Mouse (Mus musculus) stomach, embryonic 14.5 days (tissue): ENCODE data around the gene Usp8. TPM values are rescaled to one million over a fixed set of nuclear protein-coding genes. Genes with fewer than 3 reads are reported as not detected.
A peak's percentile ranks its signal among the peaks of the same experiment; 100 is the strongest.

ENCODE experiments used
- ATAC-seq: fragments of 200-750 bp; cut with Nextera tagmentation; 2 replicates; pipeline ENCODE4 v1.8.0; 2017; ENCODE audit warnings: low read depth, moderate TSS enrichment; ENCODE audit not compliant: insufficient number of reproducible peaks, insufficient read depth, low FRiP score
- H3K27ac ChIP-seq: fragments of 300-500 bp; sonication (generic); 2 replicates; pipeline ENCODE4 v1.5.1; 2014; ENCODE audit warnings: mild to moderate bottlenecking, low read length, moderate library complexity, mixed read lengths
- H3K27me3 ChIP-seq: fragments of 300-500 bp; sonication (generic); 2 replicates; pipeline ENCODE4 v1.6.1; 2014; ENCODE audit warnings: low read length, control low read depth, mixed read lengths; ENCODE audit not compliant: control insufficient read depth, insufficient read depth
- H3K36me3 ChIP-seq: fragments of 300-500 bp; sonication (generic); 2 replicates; pipeline ENCODE4 v1.6.1; 2014; ENCODE audit warnings: mild to moderate bottlenecking, control low read depth, low read length, moderate library complexity, mixed read lengths; ENCODE audit not compliant: control insufficient read depth, insufficient read depth
- H3K4me1 ChIP-seq: fragments of 300-500 bp; sonication (generic); 2 replicates; pipeline ENCODE4 v1.6.1; 2014; ENCODE audit warnings: low read length, control low read depth, mixed read lengths; ENCODE audit not compliant: control insufficient read depth, insufficient read depth
- H3K4me2 ChIP-seq: fragments of 300-500 bp; sonication (generic); replicated peaks from 2 replicates; pipeline ENCODE4 v1.6.1; 2014; ENCODE audit warnings: low read depth, low read length, control low read depth
- H3K4me3 ChIP-seq: fragments of 300-500 bp; sonication (generic); 2 replicates; pipeline ENCODE4 v1.5.1; 2014; ENCODE audit warnings: low read depth, low read length, control low read depth
- H3K9ac ChIP-seq: fragments of 300-500 bp; sonication (generic); replicated peaks from 2 replicates; pipeline ENCODE4 v1.6.1; 2014; ENCODE audit warnings: low read depth, mild to moderate bottlenecking, control low read depth, low read length, moderate library complexity, mixed read lengths
- H3K9me3 ChIP-seq: fragments of 300-500 bp; sonication (generic); 2 replicates; pipeline ENCODE4 v1.6.1; 2016; ENCODE audit warnings: low read depth, low read length, control low read depth; ENCODE audit not compliant: control insufficient read depth
- WGBS: fragments of 180-500 bp; shearing (Covaris S2); extraction: QIAGEN DNeasy Blood & Tissue Kit; methylation state at CpG from one replicate; pipeline ENCODE4 v1.1.7; 2014; 5-methylcytosine and 5-hydroxymethylcytosine counted together
- polyA plus RNA-seq: library from polyadenylated mRNA; unstranded; fragments of >200 nt; fragmentation: Nextera tagmentation; extraction: Ambion mirVana; gene quantifications from 2 replicates; pipeline ENCODE4 v1.2.1, GENCODE M21; 2014

Usp8 gene
- 40.3 and 41.8 TPM in 2 replicates for polyA plus RNA-seq

GRCm38 (mm10) chr2:126706759-126707437 lies at the start of gene Usp8:
Gene Usp8, plus strand, starts transcription at chr2:126707328.
- WGBS = 3% methylated on average over 47 of the region's 47 CpGs
- Histone ChIP-seq H3K4me2 (peak within 1 kb of the TSS; percentile 74), H3K36me3 (no peaks in the 10 kb centered on the region), H3K4me1 (peaks cover 6% of the 10 kb centered on the region; the same call in 1 of the 2 replicates), H3K27me3 (no peaks in the 10 kb centered on the region), H3K4me3 (peak within 1 kb of the TSS; percentile 85), H3K9ac (peak within 1 kb of the TSS; percentile 81), H3K27ac (peak within 1 kb of the TSS; percentile 61; the same call in 1 of the 2 replicates), H3K9me3 (no peaks in the 10 kb centered on the region)
- ATAC-seq = peak; percentile 100

- H3K27me3 ChIP-seq = no peaks in the 10 kb centered on the region
- no peak for ATAC-seq
- no peaks in the 10 kb centered on the region for H3K9me3 ChIP-seq
- H3K4me1 ChIP-seq = no peaks in the 10 kb centered on the region
- no peak overlapping the region for H3K9ac ChIP-seq
- 55% methylated on average over 4 of the region's 4 CpGs for WGBS
- no peak overlapping the region for H3K27ac ChIP-seq
- H3K4me3 ChIP-seq = no peak overlapping the region
- no peak overlapping the region for H3K4me2 ChIP-seq
- no peaks in the 10 kb centered on the region for H3K36me3 ChIP-seq
Observed at GRCm38 (mm10) chr2:126663481-126663880, 43.6 kb upstream of the Usp8 start.

GRCm38 (mm10) chr2:126665984-126666383 lies 41.1 kb upstream of the Usp8 start:
- Histone ChIP-seq H3K4me2 (no peak overlapping the region), H3K27me3 (no peaks in the 10 kb centered on the region), H3K4me3 (no peak overlapping the region), H3K4me1 (no peaks in the 10 kb centered on the region), H3K9me3 (no peaks in the 10 kb centered on the region), H3K36me3 (no peaks in the 10 kb centered on the region), H3K9ac (no peak overlapping the region), H3K27ac (no peak overlapping the region)
- WGBS = 91% methylated on average over 3 of the region's 3 CpGs
- no peak for ATAC-seq

- no peaks in the 10 kb centered on the region for H3K27me3 ChIP-seq
- H3K4me1 ChIP-seq = peaks cover 12% of the 10 kb centered on the region
- no peak overlapping the region for H3K4me3 ChIP-seq
- H3K36me3 ChIP-seq = no peaks in the 10 kb centered on the region
- no peak overlapping the region for H3K27ac ChIP-seq
- no peak for ATAC-seq
- 84% methylated on average over 5 of the region's 5 CpGs for WGBS
- H3K9me3 ChIP-seq = no peaks in the 10 kb centered on the region
- H3K4me2 ChIP-seq = no peak overlapping the region
- no peak overlapping the region for H3K9ac ChIP-seq
Observed at GRCm38 (mm10) chr2:126668621-126669252, 38.4 kb upstream of the Usp8 start.

- Histone ChIP-seq H3K9ac (peak overlapping the region; percentile 99), H3K9me3 (no peaks in the 10 kb centered on the region), H3K4me3 (peak overlapping the region; percentile 96), H3K27me3 (no peaks in the 10 kb centered on the region), H3K4me2 (peak overlapping the region; percentile 76), H3K4me1 (peaks cover 12% of the 10 kb centered on the region), H3K27ac (peak overlapping the region; percentile 100; the same call in 1 of the 2 replicates), H3K36me3 (0 out of 2 replicates have a peak, but pooled peaks cover 4% of the 10 kb centered on the region)
- 55% methylated on average over 13 of the region's 13 CpGs for WGBS
- ATAC-seq = no peak
Observed at GRCm38 (mm10) chr2:126673317-126674242, 33.5 kb upstream of the Usp8 start.

GRCm38 (mm10) chr2:126674441-126675168 lies 32.5 kb upstream of the Usp8 start:
- Histone ChIP-seq H3K9ac (peak overlapping the region; percentile 99), H3K36me3 (0 out of 2 replicates have a peak, but pooled peaks cover 6% of the 10 kb centered on the region), H3K27me3 (no peaks in the 10 kb centered on the region), H3K4me2 (peak overlapping the region; percentile 76), H3K4me1 (peaks cover 12% of the 10 kb centered on the region), H3K9me3 (no peaks in the 10 kb centered on the region), H3K4me3 (peak overlapping the region; percentile 96), H3K27ac (peak overlapping the region; percentile 100)
- WGBS = under 1% methylated on average over 69 of the region's 77 CpGs
- peak; percentile 62 for ATAC-seq

- ATAC-seq = peak; percentile 90
- Histone ChIP-seq H3K9me3 (peaks cover 3% of the 10 kb centered on the region; the same call in 1 of the 2 replicates), H3K4me1 (peaks cover 12% of the 10 kb centered on the region), H3K27ac (peak overlapping the region; percentile 100), H3K27me3 (no peaks in the 10 kb centered on the region), H3K4me3 (peak overlapping the region; percentile 96), H3K4me2 (peak overlapping the region; percentile 59), H3K36me3 (0 out of 2 replicates have a peak, but pooled peaks cover 7% of the 10 kb centered on the region), H3K9ac (peak overlapping the region; percentile 99)
- WGBS = under 1% methylated on average over 99 of the region's 99 CpGs
Observed at GRCm38 (mm10) chr2:126675169-126676121, 31.7 kb upstream of the Usp8 start.
